Mouse (Mus musculus) frontal cortex, adult 2 months (tissue): Measurements from ENCODE around the gene Psenen. TPM values are rescaled to one million over a fixed set of nuclear protein-coding genes. Genes with fewer than 3 reads are reported as not detected.
A peak's percentile ranks its signal among the peaks of the same experiment; 100 is the strongest.

Source experiments
- DNase-seq, 2 experiments: peaks; one replicate each; pipeline ENCODE4 v3.0.0; 2022; ENCODE audit warnings: low spot score in 1 of 2; ENCODE audit errors: extremely low spot score in 1 of 2
- polyA plus RNA-seq: library from polyadenylated mRNA; depleted of rRNA; stranded (reverse); fragments of >200 nt; gene quantifications from 2 replicates; pipeline ENCODE4 v1.2.3, GENCODE M21; 2012

Gene Psenen
- polyA plus RNA-seq, 1 experiment, result 114 TPM

GRCm38 (mm10) chr7:30557901-30558514 is 5.4 kb downstream of the Psenen start:
- peak in 1 of 2 experiments; percentile 47 for DNase-seq

GRCm38 (mm10) chr7:30556894-30557536 is 6.4 kb downstream of the Psenen start:
- DNase-seq, result no peak

- DNase-seq, result no peak
Measured at GRCm38 (mm10) chr7:30553810-30554584, 9.4 kb downstream of the Psenen start.

- peak in 1 of 2 experiments; percentile 44 for DNase-seq
Measured at GRCm38 (mm10) chr7:30553021-30553589, 10.3 kb downstream of the Psenen start.

GRCm38 (mm10) chr7:30552102-30553020 is 11.1 kb downstream of the Psenen start, which contains the start of the genes Hspb6 and Proser3:
Gene Hspb6, plus strand, starts transcription at chr7:30552178.
Gene Proser3, minus strand, starts transcription at chr7:30552299.
- peak; percentile 97 to 98 for DNase-seq

- peak in 1 of 2 experiments; percentile 44 for DNase-seq
Measured at GRCm38 (mm10) chr7:30551445-30552101, 11.9 kb downstream of the Psenen start.

- no peak for DNase-seq
Measured at GRCm38 (mm10) chr7:30550603-30551002, 12.8 kb downstream of the Psenen start.

GRCm38 (mm10) chr7:30549880-30550279 is 13.5 kb downstream of the Psenen start:
- DNase-seq, result no peak

GRCm38 (mm10) chr7:30544327-30544726 is 19.1 kb downstream of the Psenen start:
- no peak for DNase-seq

GRCm38 (mm10) chr7:30540572-30540971 is 22.9 kb downstream of the Psenen start:
- DNase-seq, result no peak

GRCm38 (mm10) chr7:30534633-30535577 is 28.5 kb downstream of the Psenen start, which contains the start of gene Arhgap33:
Gene Arhgap33, minus strand, starts transcription at chr7:30535060.
- peak; percentile 95 to 97 for DNase-seq

GRCm38 (mm10) chr7:30533941-30534632 is 29.3 kb downstream of the Psenen start:
- peak in 1 of 2 experiments; percentile 54 for DNase-seq

- no peak for DNase-seq
Measured at GRCm38 (mm10) chr7:30532931-30533330, 30.5 kb downstream of the Psenen start.

- peak; percentile 75 to 83 for DNase-seq
Measured at GRCm38 (mm10) chr7:30531291-30531815, 32.1 kb downstream of the Psenen start.

- DNase-seq, result no peak
Measured at GRCm38 (mm10) chr7:30526981-30527380, 36.4 kb downstream of the Psenen start.

GRCm38 (mm10) chr7:30526399-30526798 is 37.0 kb downstream of the Psenen start:
- no peak for DNase-seq

- DNase-seq, result peak in 1 of 2 experiments; percentile 25
Measured at GRCm38 (mm10) chr7:30525954-30526353, 37.5 kb downstream of the Psenen start.
